Mouse (Mus musculus) testis, adult 2 months (tissue): ENCODE measurements around the gene Tmem150c. TPM values are rescaled to one million over a fixed set of nuclear protein-coding genes. Genes with fewer than 3 reads are reported as not detected.
A peak's percentile ranks its signal among the peaks of the same experiment; 100 is the strongest.

ENCODE experiments used
- H3K27ac ChIP-seq: fragments of 200-500 bp; 2 replicates; pipeline ENCODE4 v1.5.1; 2012; ENCODE audit warnings: low read depth, low read length; ENCODE audit not compliant: control insufficient read depth, insufficient read depth
- H3K27me3 ChIP-seq: fragments of 200-500 bp; 2 replicates; pipeline ENCODE4 v1.6.1; 2012; ENCODE audit warnings: mild to moderate bottlenecking, low read length, moderate library complexity; ENCODE audit not compliant: control insufficient read depth, insufficient read depth
- H3K36me3 ChIP-seq: fragments of 200-500 bp; 2 replicates; pipeline ENCODE4 v1.6.1; 2012; ENCODE audit warnings: mild to moderate bottlenecking, low read length; ENCODE audit not compliant: control insufficient read depth, insufficient read depth
- H3K4me1 ChIP-seq: fragments of 200-500 bp; 2 replicates; pipeline ENCODE4 v1.6.1; 2012; ENCODE audit warnings: low read length; ENCODE audit not compliant: control insufficient read depth, insufficient read depth
- H3K4me3 ChIP-seq: fragments of 200-500 bp; 2 replicates; pipeline ENCODE4 v1.5.1; 2012; ENCODE audit warnings: low read depth, mild to moderate bottlenecking, low read length, moderate library complexity, mixed read lengths; ENCODE audit not compliant: control insufficient read depth
- CTCF ChIP-seq: fragments of 200-500 bp; IDR thresholded peaks from 2 replicates; pipeline ENCODE4 v1.5.1; 2012; ENCODE audit warnings: low read depth, mild to moderate bottlenecking, inconsistent platforms, low read length, moderate library complexity; ENCODE audit not compliant: control insufficient read depth, insufficient read depth, insufficient replicate concordance
- POLR2A ChIP-seq: fragments of 200-500 bp; IDR thresholded peaks from 2 replicates; pipeline ENCODE4 v1.6.1; 2012; ENCODE audit warnings: low read depth, mild to moderate bottlenecking, inconsistent platforms, low read length, moderate library complexity; ENCODE audit not compliant: control insufficient read depth
- polyA plus RNA-seq: library from polyadenylated mRNA; depleted of rRNA; stranded (reverse); fragments of >200 nt; gene quantifications from 2 replicates; pipeline ENCODE4 v1.2.3, GENCODE M21; 2012

Gene Tmem150c
- polyA plus RNA-seq, 1 experiment, result 4.6 TPM

DNA sequence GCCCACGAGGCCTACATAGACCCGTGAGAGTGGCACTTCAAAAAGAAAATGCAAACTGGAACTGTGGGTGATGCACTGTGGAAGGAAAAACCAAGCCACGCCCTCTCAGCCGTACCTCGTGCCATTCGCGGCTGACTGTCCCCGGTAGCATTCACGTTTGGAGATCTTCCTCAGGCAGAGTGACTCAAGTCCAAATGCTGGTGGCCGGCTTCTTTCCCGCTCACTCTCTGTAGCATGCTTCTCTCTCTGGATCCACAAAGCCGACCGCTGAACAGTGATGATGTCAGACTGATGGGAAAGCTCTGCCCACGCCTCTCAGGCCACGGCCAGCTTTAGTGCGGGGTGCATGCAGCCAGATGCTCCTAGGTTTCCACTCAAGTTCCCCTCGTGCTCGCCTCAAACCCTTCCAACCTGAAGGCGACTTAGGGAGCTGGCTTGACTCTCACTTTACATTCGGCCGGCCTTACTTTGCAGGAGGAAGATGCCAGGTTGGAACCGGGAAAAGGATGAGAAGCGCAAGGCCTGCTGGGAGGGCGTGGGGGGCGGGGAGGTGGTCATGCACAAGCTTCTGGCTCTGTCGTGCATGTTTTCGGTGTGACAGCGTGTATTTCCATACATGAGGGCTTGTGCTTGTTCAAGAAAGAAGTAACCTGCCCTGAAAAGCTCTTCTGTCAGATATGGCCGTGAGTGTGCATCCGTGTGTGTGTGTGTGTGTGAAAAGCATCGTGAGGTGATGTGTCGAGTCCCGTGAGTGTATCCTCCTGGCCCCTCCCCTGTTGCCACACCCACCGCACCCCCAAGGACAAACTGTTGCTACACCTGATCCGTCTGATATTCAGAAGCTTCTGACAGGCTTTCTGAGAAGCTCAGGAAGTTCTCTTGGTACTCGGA lies 80.3 kb downstream of the Tmem150c start:
- Histone ChIP-seq H3K4me3 (peak overlapping the region; percentile 62), H3K36me3 (no peaks in the 10 kb centered on the region), H3K27ac (no peak overlapping the region), H3K4me1 (peaks cover 5% of the 10 kb centered on the region), H3K27me3 (no peaks in the 10 kb centered on the region)
- TF ChIP-seq POLR2A, result no peak
- no peak for TF ChIP-seq CTCF

DNA sequence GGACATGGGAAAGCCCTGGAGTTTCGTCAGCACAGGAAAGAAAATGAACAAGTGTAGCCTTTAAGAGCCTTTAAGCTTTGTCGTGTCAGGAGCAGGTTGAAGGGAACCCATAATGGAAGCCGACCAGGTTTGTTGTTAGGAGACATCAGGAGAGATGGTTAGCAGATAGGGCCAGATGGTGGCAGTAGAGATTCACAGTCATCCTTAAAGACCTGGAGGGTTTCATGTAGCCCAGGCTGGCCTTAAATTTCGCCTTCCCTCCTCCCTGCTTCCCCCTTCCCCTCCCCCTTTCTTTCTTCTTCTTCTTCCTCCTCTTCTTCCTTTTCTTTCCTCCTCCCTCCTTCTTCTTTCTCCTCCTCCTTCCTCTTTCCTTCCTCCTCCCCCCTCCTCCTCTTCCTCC lies 85.0 kb downstream of the Tmem150c start:
- H3K4me3 ChIP-seq, result no peak overlapping the region
- H3K36me3 ChIP-seq, result no peaks in the 10 kb centered on the region; the same call in 1 of the 2 replicates
- TF ChIP-seq CTCF (no peak), POLR2A (no peak)
- peaks cover 5% of the 10 kb centered on the region for H3K4me1 ChIP-seq
- H3K27ac ChIP-seq, result no peak overlapping the region
- H3K27me3 ChIP-seq, result no peaks in the 10 kb centered on the region

DNA sequence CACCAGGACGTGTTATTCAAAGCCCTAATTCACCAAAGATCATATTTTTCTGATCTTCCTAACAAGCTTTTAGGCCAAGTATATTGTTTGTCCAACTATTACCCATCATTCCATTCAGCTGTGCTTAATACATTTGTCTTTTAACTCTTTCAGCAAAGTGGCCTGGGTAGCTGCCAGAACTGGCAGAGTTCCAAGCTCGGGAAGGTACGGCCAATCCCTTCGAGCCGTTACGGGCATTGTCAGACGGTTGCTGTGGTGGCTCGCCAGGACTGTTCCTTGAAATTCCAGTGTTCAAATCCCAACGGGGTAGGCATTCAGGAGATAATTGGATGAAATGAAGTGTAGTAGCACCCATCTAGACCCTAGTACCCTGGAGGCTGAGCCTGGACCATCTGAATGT lies 87.1 kb downstream of the Tmem150c start:
- TF ChIP-seq CTCF (no peak), POLR2A (no peak)
- no peak overlapping the region for H3K27ac ChIP-seq
- H3K27me3 ChIP-seq, result no peaks in the 10 kb centered on the region
- H3K36me3 ChIP-seq, result peaks cover 2% of the 10 kb centered on the region
- no peak overlapping the region for H3K4me3 ChIP-seq
- no peaks in the 10 kb centered on the region for H3K4me1 ChIP-seq

DNA sequence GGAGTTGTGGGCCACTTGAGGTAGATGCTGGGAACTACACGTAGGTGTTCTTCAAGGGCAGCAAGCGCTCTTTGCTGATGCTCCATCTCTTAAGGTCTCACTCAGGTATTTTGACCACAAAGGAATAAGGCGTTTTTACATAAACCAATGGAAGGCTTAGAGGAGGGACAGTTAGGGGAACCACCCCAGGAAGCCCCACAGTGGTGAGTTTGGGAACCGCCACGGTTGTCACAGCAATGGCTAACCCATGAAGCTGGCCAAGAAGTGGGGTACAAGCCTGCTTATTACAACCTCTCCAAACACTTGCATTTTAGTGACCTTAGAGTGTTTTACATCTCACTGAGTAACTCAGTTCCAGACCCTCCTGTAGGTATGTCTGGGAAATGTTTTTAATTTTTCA lies 88.1 kb downstream of the Tmem150c start:
- Histone ChIP-seq H3K36me3 (peaks cover 2% of the 10 kb centered on the region), H3K27ac (no peak overlapping the region)

DNA sequence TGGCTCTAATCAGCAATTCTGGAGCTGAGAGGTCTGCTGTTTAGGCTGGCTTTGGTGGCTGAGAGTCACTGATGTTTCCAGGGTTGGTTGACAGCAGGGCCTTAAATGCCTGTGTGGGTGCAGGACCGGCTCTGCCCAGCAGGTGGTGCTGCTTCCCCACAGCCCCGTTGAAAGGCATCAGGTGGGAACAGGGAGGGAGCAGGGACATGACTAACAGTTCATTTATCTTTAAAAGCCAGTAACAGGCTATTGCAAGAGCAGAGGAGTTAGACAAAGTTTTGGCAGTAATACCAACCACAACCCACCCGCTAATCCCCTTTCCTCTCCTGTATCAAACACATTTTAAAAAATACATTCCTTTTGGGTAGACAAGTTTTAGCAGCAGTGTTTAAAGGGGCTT lies 89.4 kb downstream of the Tmem150c start:
- TF ChIP-seq POLR2A, result no peak
- TF ChIP-seq CTCF, result peak; percentile 93; the same call in 1 of the 2 replicates
- Histone ChIP-seq H3K4me3 (no peak overlapping the region), H3K27me3 (no peaks in the 10 kb centered on the region), H3K27ac (no peak overlapping the region), H3K36me3 (peaks cover 2% of the 10 kb centered on the region), H3K4me1 (no peaks in the 10 kb centered on the region)

More for the DNA sequence above, 88.1 kb downstream of the Tmem150c start:
- Histone ChIP-seq H3K27me3 (no peaks in the 10 kb centered on the region), H3K4me3 (no peak overlapping the region), H3K4me1 (no peaks in the 10 kb centered on the region)
- TF ChIP-seq CTCF (no peak), POLR2A (no peak)

DNA sequence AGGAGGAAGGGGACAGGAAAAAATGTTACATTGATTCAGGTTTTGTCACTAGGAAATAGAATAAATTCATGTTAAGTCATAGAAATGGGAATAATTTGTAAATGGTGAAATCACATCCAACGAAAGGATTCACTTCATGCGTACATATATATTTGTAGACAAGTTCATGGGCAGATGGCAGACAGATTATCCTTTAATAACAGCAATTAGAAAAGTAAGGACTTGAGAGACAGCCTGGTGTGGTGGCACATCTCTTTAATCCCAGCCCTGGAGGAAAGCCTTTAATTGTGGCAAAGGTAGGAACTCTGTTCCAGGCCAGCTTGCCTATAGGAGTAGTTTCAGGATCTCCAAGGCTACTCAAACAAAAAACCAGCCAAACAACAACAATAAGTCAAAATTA lies 90.1 kb downstream of the Tmem150c start:
- H3K36me3 ChIP-seq, result peaks cover 2% of the 10 kb centered on the region
- TF ChIP-seq POLR2A (no peak), CTCF (no peak)
- H3K27ac ChIP-seq, result no peak overlapping the region
- H3K27me3 ChIP-seq, result no peaks in the 10 kb centered on the region
- no peaks in the 10 kb centered on the region for H3K4me1 ChIP-seq
- H3K4me3 ChIP-seq, result no peak overlapping the region

DNA sequence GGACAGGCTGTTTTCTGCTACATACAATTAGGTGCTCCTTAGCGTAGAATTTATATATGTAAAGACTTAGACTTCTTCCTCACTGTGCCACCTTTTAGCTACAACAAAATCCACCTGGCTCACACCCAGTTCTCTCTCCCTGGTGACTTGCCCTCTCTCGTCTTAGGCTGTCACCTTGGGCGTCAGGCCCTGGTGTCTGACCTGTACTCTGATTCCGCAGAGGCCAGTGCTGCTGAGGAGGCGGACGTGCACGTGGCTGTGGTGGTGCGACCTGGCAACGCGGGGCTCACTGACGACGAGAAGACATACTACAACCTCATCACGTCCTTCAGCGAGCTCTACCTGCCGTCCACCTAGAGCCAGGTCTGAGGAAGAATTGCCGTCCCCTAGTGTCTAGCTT lies 92.0 kb downstream of the Tmem150c start:
- no peak overlapping the region for H3K27ac ChIP-seq
- no peaks in the 10 kb centered on the region for H3K27me3 ChIP-seq
- peaks cover 4% of the 10 kb centered on the region for H3K36me3 ChIP-seq
- TF ChIP-seq CTCF (no peak), POLR2A (no peak)
- H3K4me3 ChIP-seq, result no peak overlapping the region
- no peaks in the 10 kb centered on the region for H3K4me1 ChIP-seq

DNA sequence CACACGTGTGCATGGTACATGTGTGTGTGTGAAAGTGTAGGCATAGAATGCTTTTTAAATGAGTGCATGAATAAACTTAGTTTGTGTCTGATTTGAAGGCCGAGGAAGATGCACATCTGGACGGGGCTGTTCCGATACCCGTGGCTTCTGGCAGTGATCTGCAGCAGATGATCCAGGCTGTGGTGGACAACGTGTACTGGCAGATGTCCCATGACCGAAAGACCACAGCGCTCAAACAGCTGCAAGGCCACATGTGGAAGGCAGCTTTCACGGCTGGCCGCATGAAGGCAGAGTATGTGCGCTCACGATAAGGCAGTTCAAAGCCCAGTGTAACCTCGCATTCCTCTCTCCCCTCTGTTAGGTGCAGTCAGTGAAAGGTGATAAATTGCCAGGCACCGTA lies 98.7 kb downstream of the Tmem150c start:
- Histone ChIP-seq H3K27me3 (no peaks in the 10 kb centered on the region), H3K4me1 (no peaks in the 10 kb centered on the region), H3K36me3 (peaks cover 3% of the 10 kb centered on the region), H3K27ac (no peak overlapping the region), H3K4me3 (no peak overlapping the region)
- TF ChIP-seq CTCF, result no peak
